Comparison of ENCODE assay signal across 8 mouse cellular contexts in genomic region chr7:28179228-28179627, GRCm38 (mm10). TPM values are rescaled to one million over a fixed set of nuclear protein-coding genes. Genes with fewer than 3 reads are reported as not detected.
DNase-seq lines count a peak whose midpoint lies in the region; ATAC-seq and TF ChIP-seq lines count a peak whose summit lies in the region.

Gene Dyrk1b, plus strand, starts transcription at chr7:28179469.

- H3K4me1 ChIP-seq in E14TG2a.4 (replicated peaks; ENCODE audit: low read depth, low read length) = peaks cover 74% of the 10 kb centered on the region
- H3K4me1 ChIP-seq in forebrain, embryonic 12.5 days = peaks cover 13% of the 10 kb centered on the region
- H3K4me1 ChIP-seq in heart, embryonic 16.5 days (ENCODE audit: control insufficient read depth, insufficient read depth, low read length) = peaks cover 6% of the 10 kb centered on the region
- H3K4me1 ChIP-seq in liver, embryonic 13.5 days (replicated peaks) = peaks cover 22% of the 10 kb centered on the region
- peaks cover 6% of the 10 kb centered on the region; the same call in 1 of the 2 replicates for H3K4me1 ChIP-seq in stomach, embryonic 14.5 days (ENCODE audit: control insufficient read depth, insufficient read depth, low read length)

- H3K27me3 ChIP-seq in E14TG2a.4 (ENCODE audit: insufficient read depth, low read length) = no peaks in the 10 kb centered on the region
- H3K27me3 ChIP-seq in forebrain, embryonic 12.5 days = no peaks in the 10 kb centered on the region
- no peaks in the 10 kb centered on the region for H3K27me3 ChIP-seq in heart, embryonic 16.5 days (ENCODE audit: control insufficient read depth, insufficient read depth, low read length)
- no peaks in the 10 kb centered on the region for H3K27me3 ChIP-seq in liver, embryonic 13.5 days
- H3K27me3 ChIP-seq in stomach, embryonic 14.5 days (ENCODE audit: control insufficient read depth, insufficient read depth, low read length) = no peaks in the 10 kb centered on the region

- H3K4me3 ChIP-seq in E14TG2a.4 (replicated peaks; ENCODE audit: low read length) = peak within 1 kb of the TSS; percentile 95
- peak within 1 kb of the TSS; percentile 92 for H3K4me3 ChIP-seq in forebrain, embryonic 12.5 days (replicated peaks)
- peak within 1 kb of the TSS; percentile 89 for H3K4me3 ChIP-seq in heart, embryonic 16.5 days (ENCODE audit: low read length)
- H3K4me3 ChIP-seq in liver, embryonic 13.5 days (replicated peaks) = peak within 1 kb of the TSS; percentile 80
- peak within 1 kb of the TSS; percentile 97 for H3K4me3 ChIP-seq in stomach, embryonic 14.5 days (ENCODE audit: low read depth, low read length)

- H3K9me3 ChIP-seq in E14TG2a.4 (ENCODE audit: low read length) = no peaks in the 10 kb centered on the region
- no peaks in the 10 kb centered on the region for H3K9me3 ChIP-seq in forebrain, embryonic 12.5 days
- H3K9me3 ChIP-seq in heart, embryonic 16.5 days (replicated peaks; ENCODE audit: control insufficient read depth, low read length) = no peaks in the 10 kb centered on the region
- H3K9me3 ChIP-seq in liver, embryonic 13.5 days (replicated peaks) = no peaks in the 10 kb centered on the region
- no peaks in the 10 kb centered on the region for H3K9me3 ChIP-seq in stomach, embryonic 14.5 days (ENCODE audit: control insufficient read depth, low read depth, low read length)

- peak; percentile 99 for DNase-seq in kidney, postnatal 25 days
- peak; percentile 95 for DNase-seq in liver, embryonic 13.5 days
- peak; percentile 99 for DNase-seq in natural killer cell, adult 2 months (ENCODE audit: low spot score in 2 of 2)

- TF ChIP-seq CTCF in E14TG2a.4 (conservative IDR thresholded peaks at IDR 0.05; ENCODE audit: low read length) = no peak

- H3K9ac ChIP-seq in forebrain, embryonic 12.5 days = peak within 1 kb of the TSS; percentile 98
- peak within 1 kb of the TSS; percentile 78 for H3K9ac ChIP-seq in heart, embryonic 16.5 days (ENCODE audit: low read length)
- peak within 1 kb of the TSS; percentile 83 for H3K9ac ChIP-seq in liver, embryonic 13.5 days
- H3K9ac ChIP-seq in stomach, embryonic 14.5 days (replicated peaks; ENCODE audit: low read depth, low read length) = peak within 1 kb of the TSS; percentile 80

- H3K27ac ChIP-seq in forebrain, embryonic 12.5 days = peak within 1 kb of the TSS; percentile 96
- H3K27ac ChIP-seq in heart, embryonic 16.5 days (ENCODE audit: low read length) = peak within 1 kb of the TSS; percentile 85
- H3K27ac ChIP-seq in liver, embryonic 13.5 days = peak within 1 kb of the TSS; percentile 87
- peak within 1 kb of the TSS; percentile 90 for H3K27ac ChIP-seq in stomach, embryonic 14.5 days (ENCODE audit: low read length)

- H3K36me3 ChIP-seq in E14TG2a.4 (ENCODE audit: insufficient read depth, low read length) = peaks cover 86% of the 10 kb centered on the region
- peaks cover 66% of the 10 kb centered on the region for H3K36me3 ChIP-seq in forebrain, embryonic 12.5 days (replicated peaks)
- peaks cover 57% of the 10 kb centered on the region for H3K36me3 ChIP-seq in heart, embryonic 16.5 days (ENCODE audit: control insufficient read depth, insufficient read depth)
- peaks cover 73% of the 10 kb centered on the region for H3K36me3 ChIP-seq in liver, embryonic 13.5 days
- H3K36me3 ChIP-seq in stomach, embryonic 14.5 days (ENCODE audit: control insufficient read depth, insufficient read depth, low read length) = peaks cover 59% of the 10 kb centered on the region

- peak; percentile 74 for ATAC-seq in cerebellum, adult (ENCODE audit: insufficient number of reproducible peaks, low FRiP score, low TSS enrichment)
- peak; percentile 91 for ATAC-seq in forebrain, embryonic 12.5 days (ENCODE audit: low FRiP score)
- ATAC-seq in heart, embryonic 16.5 days (replicated peaks; ENCODE audit: extremely low read depth, insufficient read depth, low FRiP score) = peak; percentile 91
- ATAC-seq in liver, embryonic 13.5 days (ENCODE audit: low read depth) = peak; percentile 77
- ATAC-seq in stomach, embryonic 14.5 days (ENCODE audit: insufficient number of reproducible peaks, insufficient read depth, low FRiP score, low read depth) = peak; percentile 91

- under 1% methylated on average over 25 of the region's 25 CpGs for whole genome bisulfite sequencing in forebrain, embryonic 12.5 days
- under 1% methylated on average over 25 of the region's 25 CpGs for WGBS in heart, embryonic 16.5 days
- WGBS in liver, embryonic 13.5 days (ENCODE audit: insufficient replicate concordance) = 0% methylated on average over 25 of the region's 25 CpGs
- WGBS in stomach, embryonic 14.5 days = 0% methylated on average over 25 of the region's 25 CpGs

- H3K4me2 ChIP-seq in forebrain, embryonic 12.5 days = peak within 1 kb of the TSS; percentile 84
- H3K4me2 ChIP-seq in heart, embryonic 16.5 days (ENCODE audit: low read depth, low read length) = peak within 1 kb of the TSS; percentile 68
- peak within 1 kb of the TSS; percentile 97 for H3K4me2 ChIP-seq in liver, embryonic 13.5 days
- H3K4me2 ChIP-seq in stomach, embryonic 14.5 days (replicated peaks; ENCODE audit: low read depth, low read length) = peak within 1 kb of the TSS; percentile 92

RNA-seq across cellular contexts. Expression of gene Dyrk1b, which starts in this region (rescaled TPM):
- polyA plus RNA-seq in forebrain, embryonic 12.5 days (2016; fragmentation: Nextera tagmentation; extraction: Ambion mirVana) = 16.9 and 17.4 TPM in 2 replicates
- 7.7 and 8.9 TPM in 2 replicates for polyA plus RNA-seq in heart, embryonic 16.5 days (2015; fragmentation: Nextera tagmentation; extraction: Ambion mirVana)
- 1.6 and 1.7 TPM in 2 replicates for polyA plus RNA-seq in liver, embryonic 13.5 days (2015; fragmentation: Nextera tagmentation; extraction: Ambion mirVana)
- polyA plus RNA-seq in stomach, embryonic 14.5 days (2014; fragmentation: Nextera tagmentation; extraction: Ambion mirVana) = 13.4 and 15.3 TPM in 2 replicates

Comparison
In these comparisons a context has a peak if more than half of its experiments do, and no peak if none do; other contexts are left out.
1. Peak in every context shown above with its lines: DNase-seq, ATAC-seq, H3K4me3 ChIP-seq and H3K27ac ChIP-seq.